ENCODE assay signal across 17 mouse cellular contexts in genomic region chr7:47781373-47781772, GRCm38 (mm10).
"Had no signal": no experiment of that assay in that cellular context is flagged by ENCODE, and none has a peak within 500 bp of the region (broad histone marks: within the 10 kb centered on the region; RNA-seq: fewer than 3 reads in every experiment).

No protein-coding gene starts in this region.

- H3K4me2 ChIP-seq: kidney, embryonic 15.5 days; limb, embryonic 15.5 days; liver, embryonic 15.5 days; lung, embryonic 14.5 days; midbrain, embryonic 15.5 days; neural tube, embryonic 12.5 days had no signal

- DNase-seq: kidney, adult 11 months; kidney, postnatal 36 days; layer of hippocampus, adult 9-11 months; layer of hippocampus, postnatal 36 days; lung, embryonic 14.5 days; lung, postnatal 10 days; lung, postnatal 4 days; retina, postnatal 1 day; right cerebral cortex, postnatal 14 days; thymus, adult 2 months; thymus, postnatal 36 days had no signal

- H3K9me3 ChIP-seq: limb, embryonic 15.5 days had no signal

- H3K36me3 ChIP-seq: kidney, embryonic 15.5 days; limb, embryonic 15.5 days; liver, embryonic 15.5 days; midbrain, embryonic 10.5 days; midbrain, embryonic 15.5 days; neural tube, embryonic 12.5 days had no signal

- H3K4me3 ChIP-seq: kidney, embryonic 15.5 days; limb, embryonic 15.5 days; liver, embryonic 15.5 days; midbrain, embryonic 10.5 days; midbrain, embryonic 15.5 days; neural tube, embryonic 12.5 days had no signal

- H3K4me1 ChIP-seq: kidney, embryonic 15.5 days; limb, embryonic 15.5 days; liver, embryonic 15.5 days; midbrain, embryonic 10.5 days; midbrain, embryonic 15.5 days; neural tube, embryonic 12.5 days had no signal

- ATAC-seq: midbrain, embryonic 15.5 days had no signal

- H3K9ac ChIP-seq: kidney, embryonic 15.5 days; limb, embryonic 15.5 days; liver, embryonic 15.5 days; lung, embryonic 14.5 days; midbrain, embryonic 15.5 days; neural tube, embryonic 12.5 days had no signal

- H3K27ac ChIP-seq: kidney, embryonic 15.5 days; limb, embryonic 15.5 days; liver, embryonic 15.5 days; midbrain, embryonic 10.5 days; midbrain, embryonic 15.5 days; neural tube, embryonic 12.5 days had no signal

- H3K27me3 ChIP-seq: kidney, embryonic 15.5 days; limb, embryonic 15.5 days; liver, embryonic 15.5 days; midbrain, embryonic 15.5 days; neural tube, embryonic 12.5 days had no signal
